Mouse (Mus musculus) central nervous system, embryonic 11.5 days (tissue): Measurements from ENCODE around the gene Pramef8. TPM values are rescaled to one million over a fixed set of nuclear protein-coding genes. Genes with fewer than 3 reads are reported as not detected.

Experiments
- polyA plus RNA-seq: library from polyadenylated mRNA; depleted of rRNA; stranded (reverse); fragments of >200 nt; gene quantifications from 2 replicates; pipeline ENCODE4 v1.2.3, GENCODE M21; 2012; rRNA removed

Pramef8 gene
- 7.9 and 13.6 TPM in 2 replicates for polyA plus RNA-seq

GRCm38 (mm10) chr4:143412219-143413092 is at the start of gene Pramef8:
Gene Pramef8 (plus strand): TSS chr4:143412426.

GRCm38 (mm10) chr4:143394181-143394580 is 18.0 kb upstream of the Pramef8 start, which contains the start of gene Pramel1:
Gene Pramel1 (plus strand): TSS chr4:143394428.

GRCm38 (mm10) chr4:143450224-143450623 is 38.0 kb downstream of the Pramef8 start, which contains the start of gene Oog4:
Gene Oog4 (minus strand): TSS chr4:143450324.

Other genes starting within 250 kb of the Pramef8 start
- 21.2 and 25.7 TPM in 2 replicates for gene Prdm2, start 199.4 kb upstream of the Pramef8 start, polyA plus RNA-seq
- 43.1 and 53.0 TPM in 2 replicates for gene Pdpn, start 112.9 kb upstream of the Pramef8 start, polyA plus RNA-seq
- 0.16 and 0.32 TPM in 2 replicates for gene Lrrc38, start 62.7 kb upstream of the Pramef8 start, polyA plus RNA-seq
- gene Pramel1, start 18.0 kb upstream of the Pramef8 start, polyA plus RNA-seq, result not detected in 2 replicates
- not detected in 2 replicates for gene Oog4, start 37.9 kb downstream of the Pramef8 start, polyA plus RNA-seq
- not detected in 2 replicates for gene Gm13043, start 98.9 kb downstream of the Pramef8 start, polyA plus RNA-seq
- not detected in 2 replicates for gene Gm13040, start 123.5 kb downstream of the Pramef8 start, polyA plus RNA-seq
- gene BC080695, start 139.3 kb downstream of the Pramef8 start, polyA plus RNA-seq, result not detected in 2 replicates
- gene Gm13057, start 139.3 kb downstream of the Pramef8 start, polyA plus RNA-seq, result not detected in 2 replicates
- not detected in 2 replicates for gene Gm13083, start 202.6 kb downstream of the Pramef8 start, polyA plus RNA-seq
- gene Gm13088, start 244.8 kb downstream of the Pramef8 start, polyA plus RNA-seq, result not detected in 2 replicates